Mouse (Mus musculus) ES-Bruce4 (cell line): Measurements from ENCODE around the gene Gfy.

Source experiments
- CTCF ChIP-seq: IDR thresholded peaks from one replicate; pipeline ENCODE4 v1.8.1; 2011; ENCODE audit warnings: low read depth, low read length
- EP300 ChIP-seq: IDR thresholded peaks from 2 replicates; pipeline ENCODE4 v1.6.1; 2011; ENCODE audit warnings: low read depth, low read length; ENCODE audit not compliant: insufficient read depth
- POLR2A ChIP-seq: IDR thresholded peaks from one replicate; pipeline ENCODE4 v1.8.1; 2011; ENCODE audit warnings: low read length; ENCODE audit not compliant: insufficient read depth

- TF ChIP-seq CTCF (no peak), EP300 (no peak), POLR2A (no peak)
Measured at GRCm38 (mm10) chr7:45147899-45148298, 31.5 kb downstream of the Gfy start.
